Mouse (Mus musculus) heart, postnatal 10 days (tissue): ENCODE measurements at regions not wholly inside any gene's neighbourhood (a gene's known extent, or its start where the extent isn't known, plus 50 kb on each side); places are given as distances from the start of the nearest gene placed in this dataset.

Experiments
- DNase-seq, 2 experiments: peaks; one replicate each; pipeline ENCODE4 v3.0.0; 2021
- intact Hi-C: fragments of 180-260 bp; cut with DNase I; formaldehyde crosslinking; loops from one replicate; pipeline ENCODE4 v1.15.1; 2025

DNA sequence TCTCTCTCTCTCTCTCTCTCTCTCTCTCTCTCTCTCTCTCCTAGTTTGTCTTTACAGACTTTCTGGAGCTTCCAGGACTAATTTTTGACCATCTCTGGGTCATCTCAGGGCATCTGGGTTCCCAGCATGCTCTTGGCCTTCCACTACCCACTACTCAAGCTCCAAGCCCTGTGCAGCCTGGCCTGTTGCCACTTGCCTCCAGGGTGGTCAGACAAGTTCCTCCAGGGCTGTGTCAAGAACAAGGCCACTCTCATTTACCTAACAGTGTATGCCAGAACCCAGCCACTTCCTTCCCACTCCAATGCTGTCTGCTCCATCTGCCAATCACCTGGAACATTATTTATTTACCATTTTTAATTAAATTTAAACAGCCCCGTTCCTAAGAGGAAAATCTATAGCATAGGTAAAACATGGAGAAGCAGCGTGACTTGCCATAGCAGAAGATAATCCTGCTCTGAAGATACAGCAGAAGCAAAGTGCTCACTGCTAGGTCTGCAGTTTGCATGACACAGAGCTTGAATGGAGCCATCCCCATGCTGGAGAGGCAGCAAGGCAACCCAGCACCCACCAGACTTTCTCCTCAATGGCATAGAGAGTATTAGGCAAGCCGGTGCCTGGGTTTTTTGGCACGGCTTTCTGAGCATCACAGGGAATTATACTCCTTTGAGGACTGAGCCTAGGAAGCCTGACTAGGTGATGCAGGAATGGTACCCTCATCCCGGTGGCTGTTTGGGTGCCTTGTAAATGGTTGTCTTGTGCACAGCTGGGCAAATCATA lies 54.0 kb downstream of the Foxi1 start:
- intact Hi-C loops: no loop called here
- DNase-seq: no peak

DNA sequence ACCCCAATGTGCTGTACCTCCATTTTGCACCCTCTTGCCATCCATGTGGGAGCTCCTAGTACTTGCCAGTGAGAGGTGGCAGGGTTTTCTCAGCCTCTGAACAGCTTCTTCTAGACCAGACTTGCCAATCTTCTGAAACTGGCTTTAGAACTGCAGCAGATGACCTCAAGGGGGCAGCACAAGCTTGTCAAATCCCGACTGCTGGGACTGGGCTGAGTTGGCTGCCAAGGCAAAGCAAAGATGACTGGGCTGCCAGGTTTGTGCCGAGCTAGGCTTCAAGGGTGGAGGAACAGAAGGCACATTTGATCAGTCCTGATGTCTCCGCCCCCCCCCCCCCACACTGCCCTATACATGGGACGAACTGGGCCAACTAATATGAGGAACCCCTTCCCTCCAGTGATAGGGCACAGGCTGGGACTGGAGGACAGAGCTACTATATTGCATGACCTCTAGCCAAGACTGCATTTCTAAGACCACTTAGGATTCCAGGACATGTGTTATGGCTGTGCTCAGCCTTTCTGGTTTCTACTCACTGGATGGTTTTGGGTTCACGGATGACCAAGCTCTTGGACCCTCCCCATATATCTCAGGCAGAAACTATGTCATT lies 51.1 kb upstream of the 4930469K13Rik start:
- DNase-seq: peak; percentile 88 to 94
- intact Hi-C loops: loop anchor here (1.0 kb wide), 1 partner anchor 64 kb away; no protein-coding TSS in a partner anchor
